Mouse (Mus musculus): Measurements from ENCODE around the gene Lhx5.

Gene Lhx5

GRCm38 (mm10) chr5:120459133-120459532 is 27.6 kb downstream of the Lhx5 start:
- no peak for DNase-seq (ENCODE audit: extremely low spot score, low read depth, low spot score)

GRCm38 (mm10) chr5:120461902-120462301 is 30.4 kb downstream of the Lhx5 start:
- no peak for DNase-seq (ENCODE audit: extremely low spot score, low read depth, low spot score)

- no peak for DNase-seq (ENCODE audit: extremely low spot score, low read depth, low spot score)
Measured at GRCm38 (mm10) chr5:120464321-120464720, 32.8 kb downstream of the Lhx5 start.

- DNase-seq (ENCODE audit: extremely low spot score, low read depth, low spot score), result no peak
Measured at GRCm38 (mm10) chr5:120465062-120465461, 33.6 kb downstream of the Lhx5 start.

GRCm38 (mm10) chr5:120465860-120466259 is 34.4 kb downstream of the Lhx5 start:
- no peak for DNase-seq (ENCODE audit: extremely low spot score, low read depth, low spot score)

- no peak for DNase-seq (ENCODE audit: extremely low spot score, low read depth, low spot score)
Measured at GRCm38 (mm10) chr5:120467026-120467425, 35.5 kb downstream of the Lhx5 start.

GRCm38 (mm10) chr5:120468336-120468735 is 36.8 kb downstream of the Lhx5 start:
- no peak for DNase-seq (ENCODE audit: extremely low spot score, low read depth, low spot score)

- DNase-seq (ENCODE audit: extremely low spot score, low read depth, low spot score), result no peak
Measured at GRCm38 (mm10) chr5:120468830-120469229, 37.3 kb downstream of the Lhx5 start.

GRCm38 (mm10) chr5:120471538-120471937 is 40.0 kb downstream of the Lhx5 start:
- DNase-seq (ENCODE audit: extremely low spot score, low read depth, low spot score), result no peak

- DNase-seq (ENCODE audit: extremely low spot score, low read depth, low spot score), result no peak
Measured at GRCm38 (mm10) chr5:120472770-120473169, 41.3 kb downstream of the Lhx5 start, which contains the start of gene Sdsl. Gene Sdsl, minus strand, starts transcription at chr5:120472810.

- no peak for DNase-seq (ENCODE audit: extremely low spot score, low read depth, low spot score)
Measured at GRCm38 (mm10) chr5:120473361-120473760, 41.9 kb downstream of the Lhx5 start.

GRCm38 (mm10) chr5:120475861-120476260 is 44.4 kb downstream of the Lhx5 start:
- DNase-seq (ENCODE audit: extremely low spot score, low read depth, low spot score), result no peak

- DNase-seq (ENCODE audit: extremely low spot score, low read depth, low spot score), result no peak
Measured at GRCm38 (mm10) chr5:120476296-120476695, 44.8 kb downstream of the Lhx5 start, which contains the start of gene Sds. Gene Sds, plus strand, starts transcription at chr5:120476526.

GRCm38 (mm10) chr5:120477993-120478392 is 46.5 kb downstream of the Lhx5 start:
- DNase-seq (ENCODE audit: extremely low spot score, low read depth, low spot score), result no peak

GRCm38 (mm10) chr5:120479538-120479937 is 48.0 kb downstream of the Lhx5 start:
- DNase-seq (ENCODE audit: extremely low spot score, low read depth, low spot score), result no peak

GRCm38 (mm10) chr5:120481205-120481604 is 49.7 kb downstream of the Lhx5 start:
- DNase-seq (ENCODE audit: extremely low spot score, low read depth, low spot score), result no peak

GRCm38 (mm10) chr5:120483399-120483798 is 51.9 kb downstream of the Lhx5 start:
- DNase-seq (ENCODE audit: extremely low spot score, low read depth, low spot score), result no peak

GRCm38 (mm10) chr5:120487844-120488243 is 56.3 kb downstream of the Lhx5 start:
- DNase-seq (ENCODE audit: extremely low spot score, low read depth, low spot score), result no peak

GRCm38 (mm10) chr5:120490679-120491192 is 59.2 kb downstream of the Lhx5 start:
- no peak for DNase-seq (ENCODE audit: extremely low spot score, low read depth, low spot score)

Data from hindlimb bud, embryonic 11.5 days (tissue).